Mouse (Mus musculus) testis, adult 2 months (tissue): Measurements from ENCODE around the gene Fgfr1op2.

Experiments used
- CTCF ChIP-seq: fragments of 200-500 bp; IDR thresholded peaks from 2 replicates; pipeline ENCODE4 v1.5.1; 2012; ENCODE audit warnings: low read depth, mild to moderate bottlenecking, inconsistent platforms, low read length, moderate library complexity; ENCODE audit not compliant: control insufficient read depth, insufficient read depth, insufficient replicate concordance
- POLR2A ChIP-seq: fragments of 200-500 bp; IDR thresholded peaks from 2 replicates; pipeline ENCODE4 v1.6.1; 2012; ENCODE audit warnings: low read depth, mild to moderate bottlenecking, inconsistent platforms, low read length, moderate library complexity; ENCODE audit not compliant: control insufficient read depth

GRCm38 (mm10) chr6:146629781-146630756 lies 53.1 kb downstream of the Fgfr1op2 start:
- TF ChIP-seq POLR2A: no peak
- TF ChIP-seq CTCF: no peak
